Mouse (Mus musculus): ENCODE data around the gene Neu2.
A peak's percentile ranks its signal among the peaks of the same experiment; 100 is the strongest.

The Neu2 gene

GRCm38 (mm10) chr1:87537008-87537407 lies 27.3 kb downstream of the Neu2 start:
- DNase-seq (ENCODE audit: low spot score) = no peak

- peak; percentile 60 for DNase-seq (ENCODE audit: low spot score)
These were observed 31.9 kb downstream of the Neu2 start for GRCm38 (mm10) chr1:87541614-87542013.

- DNase-seq (ENCODE audit: low spot score) = no peak
These were observed 41.3 kb downstream of the Neu2 start for GRCm38 (mm10) chr1:87551008-87551407.

- DNase-seq (ENCODE audit: low spot score) = no peak
These were observed 43.9 kb downstream of the Neu2 start for GRCm38 (mm10) chr1:87553586-87553985.

DNA sequence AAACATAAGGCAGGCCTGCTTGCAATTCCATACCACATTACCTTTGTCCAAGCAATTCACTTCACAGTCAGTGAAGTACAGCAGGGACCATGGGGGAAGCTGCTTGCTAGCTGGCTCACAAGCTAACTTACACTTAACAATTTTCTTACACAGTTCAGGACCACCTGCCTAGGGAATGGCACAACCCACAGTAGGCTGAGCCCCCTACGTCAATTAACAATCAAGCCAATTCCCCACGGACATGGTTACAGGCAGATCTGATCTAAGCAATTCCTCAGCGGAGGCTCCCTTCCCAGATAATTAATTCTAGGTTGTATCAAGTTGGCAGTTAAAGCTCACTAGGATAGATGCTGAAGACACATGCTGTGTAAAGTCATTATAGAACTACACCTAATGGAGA lies 53.3 kb downstream of the Neu2 start:
- no peak for DNase-seq (ENCODE audit: low spot score)

- DNase-seq (ENCODE audit: low spot score) = no peak
These were observed 56.1 kb downstream of the Neu2 start for GRCm38 (mm10) chr1:87565760-87566159.

DNA sequence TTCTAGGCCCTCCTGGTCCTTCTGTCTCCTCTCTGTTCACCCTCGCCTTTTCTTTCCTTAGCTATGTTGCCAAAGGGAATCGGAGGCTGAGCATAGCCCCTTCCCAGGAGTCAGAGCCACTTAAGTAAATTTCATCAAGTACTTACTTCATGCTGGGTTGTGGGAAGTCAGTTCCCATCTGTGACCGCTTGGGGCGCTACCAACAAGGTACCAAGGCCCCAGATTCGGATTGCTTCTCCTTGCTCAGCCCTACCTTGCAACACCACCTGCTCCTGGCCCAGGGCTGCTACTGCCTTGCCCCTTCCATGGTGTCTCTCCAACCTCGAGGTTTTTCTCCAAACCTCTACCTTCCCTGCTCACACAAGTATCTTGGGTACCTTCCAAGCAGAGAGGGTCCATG lies 58.7 kb downstream of the Neu2 start:
- peak; percentile 21 for DNase-seq (ENCODE audit: low spot score)

DNA sequence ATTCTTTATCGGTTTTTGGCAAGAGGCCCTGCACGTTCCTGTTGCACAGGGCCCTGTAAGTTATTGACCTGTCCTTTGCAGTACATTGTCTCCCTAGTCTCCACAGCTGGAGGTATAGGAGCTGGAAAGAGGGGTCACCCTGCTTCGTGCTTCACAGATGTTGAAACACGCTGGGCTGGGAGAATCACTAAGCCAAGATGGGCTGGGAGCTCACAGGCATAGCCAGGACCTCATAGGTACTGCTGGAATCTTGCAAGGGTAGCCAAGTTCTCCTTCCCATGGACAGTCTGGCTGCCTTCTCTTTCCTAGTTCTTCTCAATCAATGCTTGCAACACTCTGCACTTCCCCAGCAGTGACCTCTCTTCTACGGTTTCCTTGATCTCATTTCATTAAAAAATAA lies 63.6 kb downstream of the Neu2 start:
- no peak for DNase-seq (ENCODE audit: low spot score)

GRCm38 (mm10) chr1:87573800-87574215 lies 64.1 kb downstream of the Neu2 start, which contains the start of gene Ngef:
TSS of gene Ngef (minus strand) at chr1:87573870.
- DNase-seq (ENCODE audit: low spot score) = no peak

DNA sequence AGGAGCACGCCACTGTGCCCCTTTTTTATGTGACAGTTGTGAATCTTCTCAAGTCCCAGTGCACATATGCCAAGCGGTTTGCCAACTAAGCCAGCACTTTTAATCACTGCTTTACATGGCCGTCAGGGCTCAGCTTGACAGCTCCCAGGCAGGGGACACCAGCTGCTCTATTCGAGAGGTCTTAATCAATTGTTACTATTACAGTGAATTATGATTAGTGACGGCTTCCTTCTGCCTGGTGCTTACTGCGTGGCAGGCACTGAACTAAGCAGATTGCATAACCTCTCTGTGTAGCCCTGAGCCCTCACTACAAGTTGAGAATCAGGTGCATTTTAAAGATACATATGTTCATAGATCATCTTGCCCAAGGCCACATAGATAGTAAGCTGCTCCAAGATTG lies 64.7 kb downstream of the Neu2 start:
- peak; percentile 11 for DNase-seq (ENCODE audit: low spot score)

GRCm38 (mm10) chr1:87574785-87575184 lies 65.1 kb downstream of the Neu2 start:
- DNase-seq (ENCODE audit: low spot score) = peak; percentile 27

DNA sequence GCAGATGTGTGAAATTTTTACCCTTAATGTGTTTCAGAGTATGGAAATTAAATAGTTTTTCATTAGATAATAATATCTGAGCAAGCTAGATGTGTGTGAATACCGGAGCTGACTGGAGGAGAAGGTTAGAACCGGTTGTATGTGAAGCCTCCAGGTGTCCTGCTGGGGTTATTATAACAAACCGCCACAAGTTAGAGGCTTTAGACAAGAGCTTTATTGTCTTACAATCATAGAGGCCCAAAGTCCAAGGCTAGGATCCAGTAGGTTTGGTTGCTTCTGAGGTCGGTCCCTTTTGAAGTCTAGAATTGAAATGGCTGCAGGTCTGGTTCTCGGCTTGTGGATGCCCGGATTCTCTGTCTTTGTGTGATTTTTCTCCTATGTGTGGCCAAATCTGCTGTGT lies 69.3 kb downstream of the Neu2 start:
- DNase-seq (ENCODE audit: low spot score) = no peak

DNA sequence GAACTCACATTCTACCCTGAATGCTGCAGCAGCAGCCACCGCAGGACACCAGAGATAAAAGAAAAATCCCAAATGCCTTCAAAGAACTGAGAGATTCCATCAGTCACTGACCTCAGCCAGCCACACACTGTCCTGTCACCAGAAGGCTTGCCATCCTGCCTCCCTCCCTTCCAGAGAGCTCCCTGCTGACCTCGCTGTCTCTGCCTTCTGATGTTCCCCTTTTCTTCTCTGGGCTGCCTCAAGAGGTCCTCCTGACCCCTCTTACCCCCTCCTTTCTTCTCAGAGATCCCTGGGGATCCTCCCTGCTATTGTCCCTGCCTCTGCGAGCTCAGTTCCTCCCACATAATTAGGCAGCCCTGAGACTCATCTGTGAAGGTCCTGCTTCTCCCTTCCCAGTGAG lies 71.1 kb downstream of the Neu2 start:
- DNase-seq (ENCODE audit: low spot score) = no peak

DNA sequence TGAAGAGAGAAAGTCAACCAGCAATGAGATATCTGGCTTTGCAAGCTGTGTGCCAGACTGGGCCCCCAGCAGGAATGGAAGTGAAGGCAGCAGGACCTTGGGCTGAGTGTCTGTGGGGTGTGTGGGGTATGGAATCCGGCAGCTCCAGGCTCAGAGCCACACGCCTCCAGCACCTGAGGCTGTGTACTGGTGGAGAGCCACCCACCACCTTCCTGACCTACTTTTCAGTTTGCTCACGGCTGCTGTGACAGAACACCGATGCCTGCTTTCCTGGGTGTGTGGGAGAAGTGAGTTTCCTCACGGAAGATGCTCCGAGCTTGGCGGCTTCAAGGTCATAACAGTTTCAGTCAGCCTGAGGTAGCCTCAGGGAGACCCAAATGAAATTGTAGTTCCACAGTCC lies 79.5 kb downstream of the Neu2 start:
- DNase-seq (ENCODE audit: low spot score) = peak; percentile 28

- DNase-seq (ENCODE audit: low spot score) = no peak
These were observed 80.3 kb downstream of the Neu2 start for GRCm38 (mm10) chr1:87589980-87590379.

DNA sequence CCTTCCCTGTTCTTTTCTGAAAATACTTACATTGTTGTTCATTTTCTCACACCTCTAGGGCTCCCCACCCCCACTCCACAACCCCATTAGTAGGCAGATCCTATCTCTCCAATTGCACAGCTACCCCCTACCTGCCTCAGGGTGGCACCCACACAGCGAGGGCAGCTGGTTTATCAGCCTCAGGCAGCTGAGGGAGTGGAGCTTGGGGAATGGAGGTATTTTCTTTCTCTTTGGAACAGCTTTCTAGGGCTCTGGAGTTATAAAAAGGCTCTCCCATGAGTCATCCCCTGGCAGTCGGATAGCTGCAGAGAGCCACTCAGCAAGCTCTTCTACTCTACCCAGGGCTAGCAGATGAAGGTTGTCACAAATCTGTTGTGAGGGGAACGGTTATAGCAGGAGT lies 84.6 kb downstream of the Neu2 start:
- DNase-seq (ENCODE audit: low spot score) = peak; percentile 37

DNA sequence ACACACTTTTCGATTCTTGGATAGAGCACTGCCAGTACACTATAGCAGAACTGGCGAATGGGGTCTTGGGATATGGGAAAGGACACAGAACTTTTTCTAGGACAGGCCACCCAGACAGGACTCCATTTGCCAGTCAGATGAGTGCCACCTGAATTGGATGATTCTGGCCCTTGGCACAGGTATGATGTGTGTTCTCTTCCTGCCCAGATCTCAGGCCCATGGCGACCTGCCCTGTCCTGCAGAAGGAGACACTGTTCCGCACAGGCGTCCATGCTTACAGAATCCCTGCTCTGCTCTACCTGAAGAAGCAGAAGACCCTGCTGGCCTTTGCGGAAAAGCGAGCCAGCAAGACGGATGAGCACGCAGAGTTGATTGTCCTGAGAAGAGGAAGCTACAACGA lies 85.0 kb downstream of the Neu2 start:
- DNase-seq (ENCODE audit: low spot score) = no peak

GRCm38 (mm10) chr1:87600533-87600932 lies 90.8 kb downstream of the Neu2 start:
- no peak for DNase-seq (ENCODE audit: low spot score)

DNA sequence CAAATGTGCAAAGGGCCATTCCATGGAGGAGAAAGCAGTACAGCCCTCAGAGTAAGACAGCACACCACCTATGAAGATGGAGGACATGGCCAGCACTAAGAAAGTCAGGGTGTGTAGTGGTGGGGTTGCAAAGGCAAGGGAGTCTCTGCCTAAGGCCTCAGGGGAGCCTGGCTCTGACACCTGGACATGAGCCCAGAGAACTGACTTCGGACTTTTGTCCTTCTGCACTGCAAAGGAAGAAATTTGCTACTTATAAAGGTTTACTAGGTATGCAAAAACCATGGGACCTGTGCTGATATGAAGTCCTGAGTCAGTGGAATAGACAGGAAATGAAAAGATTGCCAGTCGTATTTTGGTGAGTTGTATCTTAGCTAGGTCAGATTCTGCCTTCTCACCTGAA lies 92.1 kb downstream of the Neu2 start:
- no peak for DNase-seq (ENCODE audit: low spot score)

DNA sequence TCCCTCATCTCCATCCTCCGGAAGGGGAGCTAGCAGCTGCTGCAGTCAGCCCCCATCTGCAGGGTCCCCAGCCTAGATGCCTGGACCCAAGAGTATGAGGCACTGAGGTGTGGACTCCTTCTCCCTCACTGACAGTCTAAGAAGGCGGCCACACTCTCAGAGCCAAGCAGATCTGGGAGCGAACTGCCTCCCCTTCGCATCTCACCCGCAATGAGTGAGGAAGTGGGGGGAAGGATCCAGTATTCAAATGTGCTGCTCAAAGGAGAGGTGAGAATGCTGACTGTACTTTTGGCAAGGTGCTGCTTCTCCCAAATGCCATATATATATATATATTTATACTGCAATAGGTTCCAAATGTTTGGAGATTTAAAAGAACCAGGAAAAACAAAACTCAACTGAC lies 93.7 kb downstream of the Neu2 start:
- DNase-seq (ENCODE audit: low spot score) = no peak

DNA sequence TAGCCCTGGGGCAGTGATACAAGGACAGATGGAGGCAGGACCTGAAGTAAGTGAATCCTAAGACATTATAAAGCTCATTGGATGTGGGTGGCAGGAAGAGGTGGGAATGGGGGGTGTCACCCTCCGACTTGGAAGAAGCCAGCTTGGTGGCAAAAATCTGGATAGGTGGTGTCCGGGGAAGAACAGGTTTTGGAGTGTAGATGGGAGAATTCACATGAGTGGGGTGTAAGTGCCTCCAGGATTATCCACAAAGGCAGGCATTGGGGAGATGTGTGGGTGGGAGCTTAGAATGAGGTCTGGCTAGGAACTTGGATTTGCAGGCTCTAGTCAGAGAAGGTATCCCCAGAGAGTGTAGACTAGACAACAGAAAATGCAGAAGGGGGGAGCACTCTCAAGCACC lies 95.6 kb downstream of the Neu2 start:
- DNase-seq (ENCODE audit: low spot score) = no peak

GRCm38 (mm10) chr1:87607385-87608091 lies 97.8 kb downstream of the Neu2 start:
- DNase-seq (ENCODE audit: low spot score) = peak; percentile 74

DNA sequence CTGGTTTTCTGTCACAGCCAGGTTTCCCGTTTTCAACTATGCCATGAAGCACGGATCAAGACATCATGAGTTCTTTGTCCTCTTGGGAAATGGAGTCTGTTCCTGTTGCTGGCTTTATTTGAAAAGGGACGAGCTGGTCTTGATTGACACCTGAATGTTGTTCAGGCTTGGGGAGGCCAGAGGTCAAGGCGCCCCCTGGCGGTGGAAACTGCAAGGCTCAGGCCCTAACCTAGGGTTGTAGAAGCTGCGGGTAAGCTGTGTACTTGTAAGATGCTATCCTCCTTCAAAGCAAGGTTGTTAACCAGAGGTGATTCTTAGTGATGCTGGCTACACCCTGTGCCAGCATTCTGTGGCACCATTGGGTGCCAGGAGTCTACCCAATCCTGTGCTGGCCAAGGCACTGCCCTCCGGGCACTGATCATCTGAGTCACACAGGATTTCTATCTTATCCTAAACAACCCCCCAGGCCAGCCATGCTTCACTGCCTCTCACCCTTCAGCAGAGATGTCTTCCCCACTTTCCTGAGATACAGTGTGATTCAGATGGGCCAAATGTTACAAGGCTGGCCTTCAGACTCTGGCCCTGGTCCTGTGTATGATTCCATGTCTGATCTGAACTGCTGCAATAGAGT lies 98.8 kb downstream of the Neu2 start:
- peak; percentile 67 for DNase-seq (ENCODE audit: low spot score)

Data from layer of hippocampus, adult 11-12 months (tissue).